28 mouse cellular contexts compared by ENCODE assay signal in genomic region chr5:122293131-122293530, GRCm38 (mm10). TPM values are rescaled to one million over a fixed set of nuclear protein-coding genes. Genes with fewer than 3 reads are reported as not detected.
DNase-seq lines count a peak whose midpoint lies in the region; ATAC-seq and TF ChIP-seq lines count a peak whose summit lies in the region.
"Had no signal": no experiment of that assay in that cellular context is flagged by ENCODE, and none has a peak within 500 bp of the region (broad histone marks: within the 10 kb centered on the region; RNA-seq: fewer than 3 reads in every experiment).

No protein-coding gene starts in this region.

- TF ChIP-seq CTCF in liver, postnatal 0 days (IDR thresholded peaks at IDR 0.05; ENCODE audit: low read depth), result no peak
- no peak for TF ChIP-seq CTCF in stomach, postnatal 0 days (IDR thresholded peaks at IDR 0.05; ENCODE audit: low read depth)

- no peak overlapping the region for H3K4me3 ChIP-seq in heart, embryonic 15.5 days
- H3K4me3 ChIP-seq in heart, embryonic 10.5 days, result no peak overlapping the region
- no peak overlapping the region for H3K4me3 ChIP-seq in liver, postnatal 0 days (ENCODE audit: low read depth, low read length)
- H3K4me3 ChIP-seq in stomach, postnatal 0 days (ENCODE audit: low read depth, low read length), result no peak overlapping the region
- H3K4me3 ChIP-seq: forebrain, embryonic 13.5 days; hindbrain, embryonic 12.5 days; intestine, embryonic 15.5 days; liver, embryonic 15.5 days; lung, embryonic 15.5 days; midbrain, embryonic 10.5 days; myocyte; neural tube, embryonic 12.5 days had no signal

- no peaks in the 10 kb centered on the region for H3K36me3 ChIP-seq in heart, embryonic 15.5 days
- H3K36me3 ChIP-seq in heart, embryonic 10.5 days, result peaks cover 17% of the 10 kb centered on the region
- H3K36me3 ChIP-seq in liver, postnatal 0 days (replicated peaks; ENCODE audit: insufficient read depth, low read length), result peaks cover 2% of the 10 kb centered on the region
- H3K36me3 ChIP-seq in stomach, postnatal 0 days (ENCODE audit: control insufficient read depth, insufficient read depth, low read length), result no peaks in the 10 kb centered on the region
- H3K36me3 ChIP-seq: intestine, embryonic 15.5 days; lung, embryonic 15.5 days had no signal

- H3K9me3 ChIP-seq in heart, embryonic 15.5 days (replicated peaks), result no peaks in the 10 kb centered on the region
- H3K9me3 ChIP-seq in heart, embryonic 10.5 days, result no peaks in the 10 kb centered on the region
- H3K9me3 ChIP-seq in liver, postnatal 0 days (ENCODE audit: low read length), result no peaks in the 10 kb centered on the region
- H3K9me3 ChIP-seq in stomach, postnatal 0 days (ENCODE audit: control insufficient read depth, low read length), result no peaks in the 10 kb centered on the region
- H3K9me3 ChIP-seq: forebrain, embryonic 13.5 days; G1E; hindbrain, embryonic 12.5 days; intestine, embryonic 15.5 days; liver, embryonic 15.5 days; lung, embryonic 15.5 days; neural tube, embryonic 12.5 days had no signal

- DNase-seq in heart, adult 11 months, result peak; percentile 82
- no peak for DNase-seq in heart, postnatal 25 days (ENCODE audit: low spot score)
- no peak for DNase-seq in heart, embryonic 10.5 days (ENCODE audit: low spot score)
- no peak for DNase-seq in liver, postnatal 0 days
- DNase-seq in liver, result no peak
- no peak for DNase-seq in stomach, postnatal 0 days (ENCODE audit: low spot score)
- DNase-seq: adrenal gland, postnatal 10 days; cerebellum, adult 11 months; cerebellum, adult 9-10 months; cerebellum, postnatal 36 days; gastrocnemius, postnatal 14 days; kidney, adult 9 months; kidney, postnatal 10 days; layer of hippocampus, postnatal 36 days; left cerebral cortex, postnatal 4 days; right cerebral cortex, adult 18-20 months; right cerebral cortex, postnatal 4 days had no signal

- no peak for ATAC-seq in heart, embryonic 15.5 days (replicated peaks; ENCODE audit: insufficient number of reproducible peaks, insufficient read depth, low FRiP score, low read depth)
- ATAC-seq in liver, postnatal 0 days, result peak; percentile 14
- no peak for ATAC-seq in stomach, postnatal 0 days (ENCODE audit: low FRiP score, low TSS enrichment)
- ATAC-seq: forebrain, embryonic 13.5 days; hindbrain, postnatal 0 days; intestine, embryonic 15.5 days had no signal

- peaks cover 53% of the 10 kb centered on the region for H3K4me1 ChIP-seq in heart, embryonic 15.5 days (replicated peaks)
- peaks cover 51% of the 10 kb centered on the region for H3K4me1 ChIP-seq in heart, embryonic 10.5 days
- peaks cover 34% of the 10 kb centered on the region for H3K4me1 ChIP-seq in liver, postnatal 0 days (ENCODE audit: insufficient read depth)
- 0 out of 2 replicates have a peak, but pooled peaks cover 2% of the 10 kb centered on the region for H3K4me1 ChIP-seq in stomach, postnatal 0 days (replicated peaks; ENCODE audit: control insufficient read depth, insufficient read depth)

- peak overlapping the region; percentile 44; the same call in 1 of the 2 replicates for H3K27ac ChIP-seq in heart, embryonic 15.5 days
- no peak overlapping the region for H3K27ac ChIP-seq in heart, embryonic 10.5 days
- peak overlapping the region; percentile 90 for H3K27ac ChIP-seq in liver, postnatal 0 days (ENCODE audit: low read depth)
- H3K27ac ChIP-seq in stomach, postnatal 0 days (replicated peaks), result 0 out of 2 replicates have a peak overlapping the region, but pooled peaks have one; percentile 35
- H3K27ac ChIP-seq: hindbrain, postnatal 0 days; intestine, embryonic 15.5 days; liver, embryonic 15.5 days; neural tube, embryonic 12.5 days had no signal

- no peak overlapping the region for H3K4me2 ChIP-seq in heart, embryonic 15.5 days
- H3K4me2 ChIP-seq in liver, postnatal 0 days (ENCODE audit: low read depth, low read length), result no peak overlapping the region
- H3K4me2 ChIP-seq in stomach, postnatal 0 days (replicated peaks; ENCODE audit: low read depth), result no peak overlapping the region
- H3K4me2 ChIP-seq: forebrain, embryonic 13.5 days; hindbrain, embryonic 12.5 days; liver, embryonic 15.5 days; neural tube, embryonic 12.5 days had no signal

- intact Hi-C loops in heart, postnatal 25 days (cut with DNase I), result no loop called here

- peak; percentile 27; the same call in 1 of the 2 replicates for TF ChIP-seq EP300 in liver, postnatal 0 days (IDR thresholded peaks at IDR 0.05; ENCODE audit: low read depth)
- TF ChIP-seq EP300 in stomach, postnatal 0 days (optimal IDR thresholded peaks at IDR 0.05), result no peak

- no peak overlapping the region for H3K9ac ChIP-seq in heart, embryonic 15.5 days
- no peak overlapping the region for H3K9ac ChIP-seq in liver, postnatal 0 days (replicated peaks)
- no peak overlapping the region for H3K9ac ChIP-seq in stomach, postnatal 0 days (ENCODE audit: low read length)
- H3K9ac ChIP-seq: forebrain, embryonic 13.5 days; hindbrain, embryonic 12.5 days; intestine, embryonic 15.5 days; liver, embryonic 15.5 days; lung, embryonic 15.5 days; neural tube, embryonic 12.5 days had no signal

- no peaks in the 10 kb centered on the region for H3K27me3 ChIP-seq in heart, embryonic 15.5 days
- no peaks in the 10 kb centered on the region for H3K27me3 ChIP-seq in heart, embryonic 10.5 days (ENCODE audit: insufficient read depth, poor library complexity, severe bottlenecking)
- no peaks in the 10 kb centered on the region for H3K27me3 ChIP-seq in liver, postnatal 0 days (ENCODE audit: insufficient read depth, low read length)
- H3K27me3 ChIP-seq in stomach, postnatal 0 days (ENCODE audit: control insufficient read depth, insufficient read depth, low read length), result no peaks in the 10 kb centered on the region
- H3K27me3 ChIP-seq: forebrain, embryonic 13.5 days; hindbrain, embryonic 12.5 days; intestine, embryonic 15.5 days; liver, embryonic 15.5 days; lung, embryonic 15.5 days; neural tube, embryonic 12.5 days had no signal

- WGBS in heart, embryonic 15.5 days, result 61% methylated on average over 6 of the region's 6 CpGs
- 68% methylated on average over 6 of the region's 6 CpGs for WGBS in heart, embryonic 10.5 days
- WGBS in liver, postnatal 0 days (ENCODE audit: insufficient replicate concordance), result 71% methylated on average over 6 of the region's 6 CpGs
- WGBS in stomach, postnatal 0 days, result 60% methylated on average over 6 of the region's 6 CpGs

RNA-seq across cellular contexts. Expression of gene Pptc7, which starts 9.0 kb away (rescaled TPM):
- 10 to 100 TPM; 91.3 to 93.5 TPM for total RNA-seq in heart, postnatal 25 days (2021)
- 11.9 and 12.2 TPM in 2 replicates for polyA plus RNA-seq in heart, embryonic 15.5 days (2015; fragmentation: Nextera tagmentation; extraction: Ambion mirVana)
- polyA plus RNA-seq in heart, embryonic 10.5 days (2016; fragmentation: Nextera tagmentation; extraction: Ambion mirVana), result 9.1 and 9.9 TPM in 2 replicates
- 4.4 and 5.6 TPM in 2 replicates for polyA plus RNA-seq in liver, postnatal 0 days (2015; fragmentation: Nextera tagmentation; extraction: Ambion mirVana)
- 7.8 and 8.2 TPM in 2 replicates for polyA plus RNA-seq in stomach, postnatal 0 days (2015; fragmentation: Nextera tagmentation; extraction: Ambion mirVana)

RNA-seq across cellular contexts. Expression of gene Tctn1, which starts 28.9 kb away (rescaled TPM):
- total RNA-seq in heart, postnatal 25 days (2021), result 1 to 10 TPM; 3.5 to 4.7 TPM
- 2.5 and 3.3 TPM in 2 replicates for polyA plus RNA-seq in heart, embryonic 15.5 days (2015; fragmentation: Nextera tagmentation; extraction: Ambion mirVana)
- 2.4 and 3.1 TPM in 2 replicates for polyA plus RNA-seq in heart, embryonic 10.5 days (2016; fragmentation: Nextera tagmentation; extraction: Ambion mirVana)
- 1.1 and 1.2 TPM in 2 replicates for polyA plus RNA-seq in liver, postnatal 0 days (2015; fragmentation: Nextera tagmentation; extraction: Ambion mirVana)
- 2.3 TPM in 2 replicates for polyA plus RNA-seq in stomach, postnatal 0 days (2015; fragmentation: Nextera tagmentation; extraction: Ambion mirVana)
